29 mouse cellular contexts compared by ENCODE assay signal in the genomic region with DNA sequence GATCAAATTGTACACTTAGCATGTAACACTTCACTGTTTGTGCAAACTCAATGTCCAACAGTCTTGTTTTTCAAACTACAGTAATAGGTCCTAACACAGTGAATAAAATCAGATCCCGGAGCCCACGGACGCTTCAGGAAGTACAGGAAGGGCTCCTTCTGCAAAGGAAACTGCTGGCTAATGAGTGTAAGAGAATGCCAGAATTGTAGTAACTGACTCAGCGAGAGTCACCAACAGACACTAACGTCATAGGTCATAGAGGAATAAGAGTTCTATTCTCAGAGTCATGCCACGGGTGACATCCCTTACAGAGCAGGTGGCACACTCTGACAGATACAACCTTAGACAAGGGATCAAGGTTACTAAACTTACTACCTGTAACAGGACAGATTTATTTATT.
DNase-seq lines count a peak whose midpoint lies in the region; ATAC-seq and TF ChIP-seq lines count a peak whose summit lies in the region.
"Had no signal": no experiment of that assay in that cellular context is flagged by ENCODE, and none has a peak within 500 bp of the region (broad histone marks: within the 10 kb centered on the region; RNA-seq: fewer than 3 reads in every experiment).

No protein-coding gene starts in this region.

- WGBS in heart, embryonic 14.5 days: 72% methylated on average over 6 of the region's 6 CpGs
- WGBS in kidney, embryonic 15.5 days: 74% methylated on average over 6 of the region's 6 CpGs
- WGBS in lung, embryonic 14.5 days: 80% methylated on average over 6 of the region's 6 CpGs
- WGBS in hindbrain, embryonic 14.5 days: 90% methylated on average over 6 of the region's 6 CpGs

- H3K36me3 ChIP-seq in heart, embryonic 14.5 days (ENCODE audit: control insufficient read depth, insufficient read depth, low read length): no peaks in the 10 kb centered on the region
- no peaks in the 10 kb centered on the region for H3K36me3 ChIP-seq in kidney, embryonic 15.5 days
- H3K36me3 ChIP-seq in lung, embryonic 14.5 days (ENCODE audit: insufficient read depth): no peaks in the 10 kb centered on the region
- H3K36me3 ChIP-seq in hindbrain, embryonic 14.5 days (replicated peaks; ENCODE audit: control insufficient read depth, insufficient read depth): no peaks in the 10 kb centered on the region
- H3K36me3 ChIP-seq: embryonic facial prominence, embryonic 12.5 days; hindbrain, embryonic 15.5 days; limb, embryonic 10.5 days; midbrain, embryonic 10.5 days; midbrain, embryonic 15.5 days had no signal

- no peak for DNase-seq in heart, postnatal 10 days
- no peak for DNase-seq in kidney, adult 8-10 months
- peak; percentile 53 for DNase-seq in lung, embryonic 14.5 days
- DNase-seq in lung, adult 18-20 months: no peak
- peak; percentile 36 for DNase-seq in 416B (ENCODE audit: low read depth)
- DNase-seq in hindbrain, embryonic 14.5 days (ENCODE audit: low spot score): no peak
- DNase-seq: adrenal gland, postnatal 25 days; B cell, adult 2 months; cerebellum, adult 11-12 months; cerebellum, adult 9-11 months; embryo, embryonic 11 days; gastrocnemius, postnatal 36 days; kidney, adult 11 months; kidney, postnatal 4 days; layer of hippocampus, adult 9-11 months; retina, postnatal 1 day; right cerebral cortex, postnatal 14 days had no signal

- H3K4me1 ChIP-seq in heart, embryonic 14.5 days (ENCODE audit: control insufficient read depth in 2 of 2, insufficient read depth in 2 of 2, low read length in 2 of 2): peaks cover 9 to 18% of the 10 kb centered on the region in 2 experiments
- H3K4me1 ChIP-seq in kidney, embryonic 15.5 days: peaks cover 18% of the 10 kb centered on the region
- no peaks in the 10 kb centered on the region for H3K4me1 ChIP-seq in lung, embryonic 14.5 days (ENCODE audit: insufficient read depth)
- H3K4me1 ChIP-seq in hindbrain, embryonic 14.5 days (replicated peaks; ENCODE audit: control insufficient read depth, insufficient read depth, low read length): no peaks in the 10 kb centered on the region
- H3K4me1 ChIP-seq: embryonic facial prominence, embryonic 12.5 days; hindbrain, embryonic 15.5 days; midbrain, embryonic 10.5 days; midbrain, embryonic 15.5 days had no signal

- no peak for TF ChIP-seq CTCF in lung, embryonic 14.5 days (IDR thresholded peaks at IDR 0.05; ENCODE audit: low read depth)

- no peak overlapping the region for H3K4me2 ChIP-seq in heart, embryonic 14.5 days (ENCODE audit: low read length)
- H3K4me2 ChIP-seq in kidney, embryonic 15.5 days: no peak overlapping the region
- no peak overlapping the region for H3K4me2 ChIP-seq in lung, embryonic 14.5 days
- H3K4me2 ChIP-seq in hindbrain, embryonic 14.5 days (replicated peaks): no peak overlapping the region
- H3K4me2 ChIP-seq: embryonic facial prominence, embryonic 12.5 days; hindbrain, embryonic 15.5 days; limb, embryonic 15.5 days; midbrain, embryonic 15.5 days; neural tube, embryonic 15.5 days had no signal

- no peak for ATAC-seq in heart, embryonic 14.5 days (ENCODE audit: insufficient number of reproducible peaks, insufficient read depth, low FRiP score, low read depth)
- ATAC-seq in kidney, embryonic 15.5 days (replicated peaks; ENCODE audit: low FRiP score): no peak
- no peak for ATAC-seq in lung, embryonic 14.5 days (ENCODE audit: insufficient read depth)
- no peak for ATAC-seq in hindbrain, embryonic 14.5 days (ENCODE audit: low FRiP score)
- ATAC-seq: forebrain, embryonic 14.5 days; inflammation-experienced regulatory T-cells, adult 6 months; midbrain, embryonic 15.5 days had no signal

- no peaks in the 10 kb centered on the region for H3K9me3 ChIP-seq in heart, embryonic 14.5 days (ENCODE audit: control insufficient read depth, low read length)
- no peaks in the 10 kb centered on the region for H3K9me3 ChIP-seq in kidney, embryonic 15.5 days (replicated peaks)
- no peaks in the 10 kb centered on the region for H3K9me3 ChIP-seq in lung, embryonic 14.5 days (ENCODE audit: low read depth, low read length)
- no peaks in the 10 kb centered on the region for H3K9me3 ChIP-seq in hindbrain, embryonic 14.5 days (ENCODE audit: control insufficient read depth, low read length)
- H3K9me3 ChIP-seq: embryonic facial prominence, embryonic 12.5 days; hindbrain, embryonic 15.5 days; limb, embryonic 10.5 days; limb, embryonic 15.5 days; midbrain, embryonic 10.5 days; midbrain, embryonic 15.5 days; neural tube, embryonic 15.5 days had no signal

- no peak overlapping the region for H3K9ac ChIP-seq in heart, embryonic 14.5 days (ENCODE audit: low read length)
- H3K9ac ChIP-seq in kidney, embryonic 15.5 days: no peak overlapping the region
- H3K9ac ChIP-seq in lung, embryonic 14.5 days: no peak overlapping the region
- no peak overlapping the region for H3K9ac ChIP-seq in hindbrain, embryonic 14.5 days
- H3K9ac ChIP-seq: embryonic facial prominence, embryonic 12.5 days; hindbrain, embryonic 15.5 days; limb, embryonic 15.5 days; liver, embryonic 14.5 days; midbrain, embryonic 15.5 days; neural tube, embryonic 15.5 days had no signal

- no peak overlapping the region for H3K4me3 ChIP-seq in heart, embryonic 14.5 days (ENCODE audit: control insufficient read depth in 1 of 2, insufficient read depth in 1 of 2, low read depth in 1 of 2, low read length in 2 of 2)
- H3K4me3 ChIP-seq in kidney, embryonic 15.5 days (replicated peaks): no peak overlapping the region
- no peak overlapping the region for H3K4me3 ChIP-seq in lung, embryonic 14.5 days (ENCODE audit: low read depth, low read length)
- H3K4me3 ChIP-seq in hindbrain, embryonic 14.5 days (replicated peaks; ENCODE audit: low read length): no peak overlapping the region
- H3K4me3 ChIP-seq: embryonic facial prominence, embryonic 12.5 days; hindbrain, embryonic 15.5 days; limb, embryonic 10.5 days; limb, embryonic 15.5 days; midbrain, embryonic 10.5 days; midbrain, embryonic 15.5 days; neural tube, embryonic 15.5 days had no signal

- H3K27ac ChIP-seq in heart, embryonic 14.5 days (replicated peaks in 1 of 2; ENCODE audit: control insufficient read depth in 1 of 2, insufficient read depth in 1 of 2, low read depth in 2 of 2, low read length in 2 of 2): peak overlapping the region; percentile 2 to 29; a peak in 1 of 4 replicates
- H3K27ac ChIP-seq in kidney, embryonic 15.5 days: peak overlapping the region; percentile 25; the same call in 1 of the 2 replicates
- H3K27ac ChIP-seq in lung, embryonic 14.5 days (ENCODE audit: low read depth): no peak overlapping the region
- H3K27ac ChIP-seq in hindbrain, embryonic 14.5 days: no peak overlapping the region
- H3K27ac ChIP-seq: embryonic facial prominence, embryonic 12.5 days; hindbrain, embryonic 15.5 days; limb, embryonic 10.5 days; limb, embryonic 15.5 days; liver, embryonic 14.5 days; midbrain, embryonic 10.5 days; midbrain, embryonic 15.5 days; neural tube, embryonic 15.5 days had no signal

- intact Hi-C loops in heart, postnatal 10 days (cut with DNase I): loop anchor here (1.0 to 2.0 kb wide), 2 partner anchors 32 to 79 kb away; a partner anchor contains a TSS

- H3K27me3 ChIP-seq in heart, embryonic 14.5 days (ENCODE audit: control insufficient read depth, insufficient read depth, low read length): no peaks in the 10 kb centered on the region
- no peaks in the 10 kb centered on the region for H3K27me3 ChIP-seq in kidney, embryonic 15.5 days
- no peaks in the 10 kb centered on the region for H3K27me3 ChIP-seq in lung, embryonic 14.5 days (ENCODE audit: insufficient read depth, low read length)
- H3K27me3 ChIP-seq in hindbrain, embryonic 14.5 days (ENCODE audit: control insufficient read depth, insufficient read depth, low read length): no peaks in the 10 kb centered on the region
- H3K27me3 ChIP-seq: embryonic facial prominence, embryonic 12.5 days; hindbrain, embryonic 15.5 days; limb, embryonic 15.5 days; midbrain, embryonic 15.5 days; neural tube, embryonic 15.5 days had no signal

Comparison
In these comparisons a context has a peak if more than half of its experiments do, and no peak if none do; other contexts are left out.
1. DNase-seq: peak in lung, embryonic 14.5 days (single experiment) and 416B (single experiment); none in heart, postnatal 10 days (0 of 2), kidney, adult 8-10 months (0 of 2), lung, adult 18-20 months (0 of 2) and hindbrain, embryonic 14.5 days (single experiment).
2. H3K27ac ChIP-seq: peak in heart, embryonic 14.5 days (2 of 2) and kidney, embryonic 15.5 days (single experiment); none in lung, embryonic 14.5 days (single experiment) and hindbrain, embryonic 14.5 days (single experiment).